Mouse (Mus musculus) forebrain, embryonic 10.5 days (tissue): Measurements from ENCODE around the gene Bbs5. TPM values are rescaled to one million over a fixed set of nuclear protein-coding genes. Genes with fewer than 3 reads are reported as not detected.

Experiments
- DNase-seq: peaks from one replicate; pipeline ENCODE4 v3.0.0-alpha.2; 2017; ENCODE audit warnings: low spot score; ENCODE audit errors: extremely low spot score
- H3K27ac ChIP-seq: fragments of 300-500 bp; sonication (generic); 2 replicates; pipeline ENCODE4 v1.5.1; 2016; ENCODE audit warnings: mild to moderate bottlenecking
- H3K27me3 ChIP-seq: fragments of 300-500 bp; sonication (generic); 2 replicates; pipeline ENCODE4 v1.6.1; 2016; ENCODE audit warnings: mild to moderate bottlenecking; ENCODE audit not compliant: poor library complexity, severe bottlenecking
- H3K36me3 ChIP-seq: fragments of 300-500 bp; sonication (generic); replicated peaks from 2 replicates; pipeline ENCODE4 v1.6.1; 2016; ENCODE audit warnings: mild to moderate bottlenecking, moderate library complexity
- H3K4me1 ChIP-seq: fragments of 300-500 bp; sonication (generic); 2 replicates; pipeline ENCODE4 v1.6.1; 2016
- H3K4me3 ChIP-seq: fragments of 300-500 bp; sonication (generic); 2 replicates; pipeline ENCODE4 v1.5.1; 2016; ENCODE audit warnings: mild to moderate bottlenecking, moderate library complexity
- H3K9me3 ChIP-seq: fragments of 300-500 bp; sonication (generic); 2 replicates; pipeline ENCODE4 v1.6.1; 2016; ENCODE audit warnings: mild to moderate bottlenecking, moderate library complexity
- WGBS: fragments of 180-500 bp; shearing (Covaris S2); methylation state at CpG from one replicate; pipeline ENCODE4 v1.1.7; 2016; 5-methylcytosine and 5-hydroxymethylcytosine counted together
- polyA plus RNA-seq: library from polyadenylated mRNA; unstranded; fragments of >200 nt; fragmentation: Nextera tagmentation; extraction: Ambion mirVana; gene quantifications from 2 replicates; pipeline ENCODE4 v1.2.1, GENCODE M21; 2016

The Bbs5 gene
- polyA plus RNA-seq, result 14.5 and 15.6 TPM in 2 replicates

DNA sequence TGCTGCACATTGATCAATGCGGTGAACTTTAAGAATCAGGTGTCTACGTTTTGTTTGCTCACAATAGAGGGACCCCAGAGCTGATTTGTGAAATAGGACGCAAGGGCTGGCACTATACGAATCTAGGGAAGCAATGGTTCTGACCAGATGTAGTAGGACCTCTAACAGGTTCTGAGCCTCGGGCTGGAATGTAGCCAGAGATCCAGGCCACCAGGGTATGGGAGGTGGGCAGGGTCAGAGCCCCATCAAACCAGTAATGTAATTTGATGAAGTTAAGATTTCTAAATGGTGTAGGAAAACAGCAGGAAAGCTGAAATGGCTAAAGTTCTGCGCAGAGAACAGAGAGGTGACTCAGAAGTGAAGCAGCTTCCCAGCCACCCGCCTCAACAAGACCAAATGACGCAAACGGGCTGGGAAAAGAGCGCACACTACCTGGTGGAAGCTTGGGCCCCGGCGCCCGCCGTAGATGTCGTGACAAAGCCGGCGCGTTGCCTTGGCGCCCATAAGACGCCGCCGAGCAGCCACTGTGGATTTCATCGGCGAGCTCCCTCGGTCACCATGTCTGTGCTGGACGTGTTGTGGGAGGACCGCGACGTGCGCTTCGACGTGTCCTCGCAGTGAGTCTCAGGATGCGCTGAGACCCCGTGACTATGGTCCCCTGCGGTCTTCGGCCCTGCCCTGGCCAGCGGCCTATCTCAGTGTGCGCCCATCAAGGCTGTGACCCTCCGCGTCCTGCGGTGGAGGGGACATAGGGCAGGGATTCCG, at the start of gene Bbs5:
TSS of gene Bbs5 (plus strand) at position 446 of the 765 bp plus-strand sequence.
- H3K9me3 ChIP-seq, result no peaks in the 10 kb centered on the region
- peak within 1 kb of the TSS; percentile 80 for H3K27ac ChIP-seq
- peaks cover 15% of the 10 kb centered on the region for H3K4me1 ChIP-seq
- H3K27me3 ChIP-seq, result no peaks in the 10 kb centered on the region
- DNase-seq, result peak; percentile 89
- H3K4me3 ChIP-seq, result peak within 1 kb of the TSS; percentile 93
- H3K36me3 ChIP-seq, result no peaks in the 10 kb centered on the region
- 3% methylated on average over 43 of the region's 43 CpGs for WGBS

DNA sequence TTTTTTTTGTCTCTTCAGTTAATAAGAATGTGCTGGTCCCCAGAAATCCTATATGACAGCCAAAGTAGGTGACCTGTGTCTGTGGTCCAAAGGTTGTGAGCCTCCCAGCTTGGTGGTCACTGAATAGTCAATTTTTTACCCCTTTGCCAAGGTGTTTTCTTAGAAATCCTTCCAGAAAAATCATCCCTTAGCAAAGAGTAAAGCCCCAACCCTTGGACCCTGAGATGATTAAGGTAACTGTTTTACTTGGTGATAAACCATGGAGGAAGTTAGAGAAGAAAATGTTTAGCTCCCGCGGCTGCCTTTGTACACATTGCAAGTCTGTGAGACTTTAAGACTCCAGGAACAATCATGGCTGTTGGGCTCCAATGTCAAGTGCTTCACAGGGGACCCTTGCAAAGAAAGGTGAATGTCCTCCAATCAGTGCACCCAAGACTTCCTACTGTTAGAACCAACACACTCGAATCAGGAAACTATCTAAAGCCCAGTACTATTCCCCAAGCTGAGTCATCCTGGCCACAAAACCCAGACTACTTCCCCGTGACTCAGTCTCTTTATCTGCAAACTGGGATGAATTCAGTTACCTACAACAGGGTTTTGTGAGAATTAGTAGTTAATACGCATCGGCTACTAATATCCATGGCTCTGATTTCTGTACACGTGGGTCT, 43.1 kb upstream of the Bbs5 start:
- H3K36me3 ChIP-seq, result no peaks in the 10 kb centered on the region
- H3K4me3 ChIP-seq, result no peak overlapping the region
- no peaks in the 10 kb centered on the region for H3K4me1 ChIP-seq
- 93% methylated on average over 7 of the region's 7 CpGs for WGBS
- H3K27me3 ChIP-seq, result no peaks in the 10 kb centered on the region
- DNase-seq, result no peak
- H3K9me3 ChIP-seq, result no peaks in the 10 kb centered on the region
- no peak overlapping the region for H3K27ac ChIP-seq

- WGBS, result 94% methylated on average over 3 of the region's 3 CpGs
- no peaks in the 10 kb centered on the region; the same call in 1 of the 2 replicates for H3K27me3 ChIP-seq
- no peak for DNase-seq
- no peak overlapping the region for H3K4me3 ChIP-seq
- no peaks in the 10 kb centered on the region for H3K36me3 ChIP-seq
- no peaks in the 10 kb centered on the region for H3K4me1 ChIP-seq
- H3K27ac ChIP-seq, result no peak overlapping the region
- no peaks in the 10 kb centered on the region for H3K9me3 ChIP-seq
Measured at GRCm38 (mm10) chr2:69606621-69607020, 40.4 kb upstream of the Bbs5 start.

- DNase-seq, result peak; percentile 27
- Histone ChIP-seq H3K9me3 (no peaks in the 10 kb centered on the region), H3K27ac (no peak overlapping the region), H3K4me3 (peak overlapping the region; percentile 10; the same call in 1 of the 2 replicates), H3K4me1 (peaks cover 12% of the 10 kb centered on the region), H3K36me3 (no peaks in the 10 kb centered on the region), H3K27me3 (peaks cover 11% of the 10 kb centered on the region; the same call in 1 of the 2 replicates)
- 10% methylated on average over 10 of the region's 10 CpGs for WGBS
Measured at GRCm38 (mm10) chr2:69612237-69612636, 34.7 kb upstream of the Bbs5 start.

DNA sequence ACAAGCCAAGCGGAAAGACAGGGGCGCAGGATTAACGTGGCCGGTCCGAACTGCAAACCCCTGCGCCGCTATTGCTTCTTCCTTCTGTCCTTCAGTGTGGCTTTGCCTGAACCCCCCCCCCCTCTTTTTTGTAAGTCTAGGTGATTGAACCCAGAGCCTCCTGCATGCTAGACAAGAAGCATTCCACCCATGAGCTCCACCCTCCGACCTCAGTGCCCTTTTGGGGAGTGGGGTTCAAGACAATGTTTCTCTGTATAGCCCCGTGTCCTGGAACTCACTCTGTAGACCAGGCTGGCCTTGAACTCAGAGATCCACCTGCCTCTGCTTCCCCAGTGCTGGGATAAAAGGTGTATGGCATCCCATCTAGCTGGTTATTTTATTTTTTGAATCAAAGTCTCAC, 34.3 kb upstream of the Bbs5 start:
- Histone ChIP-seq H3K4me1 (peaks cover 12% of the 10 kb centered on the region), H3K4me3 (no peak overlapping the region), H3K36me3 (no peaks in the 10 kb centered on the region), H3K9me3 (no peaks in the 10 kb centered on the region), H3K27me3 (peaks cover 11% of the 10 kb centered on the region; the same call in 1 of the 2 replicates), H3K27ac (no peak overlapping the region)
- no peak for DNase-seq
- 37% methylated on average over 9 of the region's 9 CpGs for WGBS

GRCm38 (mm10) chr2:69613237-69613636, 33.7 kb upstream of the Bbs5 start:
- DNase-seq, result peak; percentile 18
- Histone ChIP-seq H3K4me1 (peaks cover 12% of the 10 kb centered on the region), H3K4me3 (no peak overlapping the region), H3K27me3 (peaks cover 11% of the 10 kb centered on the region; the same call in 1 of the 2 replicates), H3K36me3 (no peaks in the 10 kb centered on the region), H3K27ac (no peak overlapping the region), H3K9me3 (no peaks in the 10 kb centered on the region)
- 82% methylated on average over 4 of the region's 4 CpGs for whole genome bisulfite sequencing

GRCm38 (mm10) chr2:69618336-69618735, 28.6 kb upstream of the Bbs5 start:
- Histone ChIP-seq H3K27me3 (no peaks in the 10 kb centered on the region), H3K9me3 (no peaks in the 10 kb centered on the region), H3K4me3 (no peak overlapping the region), H3K27ac (no peak overlapping the region), H3K4me1 (no peaks in the 10 kb centered on the region), H3K36me3 (no peaks in the 10 kb centered on the region)
- no peak for DNase-seq

- H3K9me3 ChIP-seq, result no peaks in the 10 kb centered on the region
- H3K4me1 ChIP-seq, result no peaks in the 10 kb centered on the region
- H3K36me3 ChIP-seq, result no peaks in the 10 kb centered on the region
- no peak for DNase-seq
- H3K27me3 ChIP-seq, result no peaks in the 10 kb centered on the region
- H3K4me3 ChIP-seq, result no peak overlapping the region
- H3K27ac ChIP-seq, result no peak overlapping the region
Measured at GRCm38 (mm10) chr2:69619286-69619685, 27.7 kb upstream of the Bbs5 start.

GRCm38 (mm10) chr2:69629215-69629614, 17.8 kb upstream of the Bbs5 start:
- no peak overlapping the region for H3K27ac ChIP-seq
- H3K27me3 ChIP-seq, result no peaks in the 10 kb centered on the region
- 87% methylated on average over 17 of the region's 17 CpGs for WGBS
- no peaks in the 10 kb centered on the region for H3K36me3 ChIP-seq
- no peaks in the 10 kb centered on the region for H3K4me1 ChIP-seq
- no peak overlapping the region for H3K4me3 ChIP-seq
- peaks cover 2% of the 10 kb centered on the region; the same call in 1 of the 2 replicates for H3K9me3 ChIP-seq
- no peak for DNase-seq

DNA sequence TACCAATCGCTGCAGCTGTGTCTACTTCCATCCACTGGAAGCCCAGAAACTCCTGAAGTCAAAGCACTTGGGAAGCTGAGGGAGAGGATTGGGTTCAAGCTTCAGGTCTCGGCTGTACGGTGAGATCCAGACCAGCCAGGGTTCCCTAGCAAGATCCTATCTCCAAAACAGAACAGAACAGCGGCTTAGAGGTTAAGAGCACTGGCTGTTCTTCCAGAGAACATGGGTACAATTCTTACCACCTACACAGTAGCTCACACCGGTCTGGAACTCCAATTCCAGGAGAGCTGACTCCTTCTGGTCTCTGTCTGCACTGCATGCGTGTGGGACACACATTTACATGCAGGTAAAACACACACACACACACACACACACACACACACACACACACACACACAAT, 17.1 kb upstream of the Bbs5 start:
- Histone ChIP-seq H3K27me3 (no peaks in the 10 kb centered on the region), H3K36me3 (no peaks in the 10 kb centered on the region), H3K9me3 (peaks cover 2% of the 10 kb centered on the region; the same call in 1 of the 2 replicates), H3K4me1 (no peaks in the 10 kb centered on the region), H3K4me3 (no peak overlapping the region), H3K27ac (no peak overlapping the region)
- 88% methylated on average over 6 of the region's 6 CpGs for WGBS
- no peak for DNase-seq

- H3K27me3 ChIP-seq, result no peaks in the 10 kb centered on the region
- peaks cover 2% of the 10 kb centered on the region; the same call in 1 of the 2 replicates for H3K9me3 ChIP-seq
- WGBS, result 90% methylated on average over 5 of the region's 5 CpGs
- no peak overlapping the region for H3K27ac ChIP-seq
- H3K4me3 ChIP-seq, result no peak overlapping the region
- peaks cover 3% of the 10 kb centered on the region; the same call in 1 of the 2 replicates for H3K4me1 ChIP-seq
- DNase-seq, result no peak
- H3K36me3 ChIP-seq, result no peaks in the 10 kb centered on the region
Measured at GRCm38 (mm10) chr2:69630792-69631191, 16.2 kb upstream of the Bbs5 start.

DNA sequence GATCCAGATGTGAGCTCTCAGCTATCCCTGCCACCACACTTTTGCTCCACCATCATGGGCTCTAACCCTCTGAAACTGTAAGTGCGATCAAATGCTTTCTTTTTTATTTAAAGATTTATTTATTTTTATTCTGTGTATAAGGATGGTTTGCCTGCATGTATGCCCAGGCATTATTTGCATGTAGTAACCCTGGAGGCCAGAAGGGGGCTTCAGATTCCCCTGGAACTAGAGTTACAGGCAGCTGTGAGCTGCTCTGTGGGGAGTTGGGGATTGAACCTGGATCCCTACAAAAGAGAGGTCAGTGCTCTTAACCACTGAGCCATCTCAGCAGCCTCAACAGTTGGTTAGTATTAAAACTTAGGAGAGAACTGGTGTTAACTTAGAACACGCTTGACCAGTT, 15.5 kb upstream of the Bbs5 start:
- peaks cover 2% of the 10 kb centered on the region; the same call in 1 of the 2 replicates for H3K9me3 ChIP-seq
- no peak overlapping the region for H3K4me3 ChIP-seq
- 88% methylated on average over 2 of the region's 2 CpGs for WGBS
- no peaks in the 10 kb centered on the region for H3K36me3 ChIP-seq
- H3K27me3 ChIP-seq, result no peaks in the 10 kb centered on the region
- H3K4me1 ChIP-seq, result peaks cover 3% of the 10 kb centered on the region; the same call in 1 of the 2 replicates
- H3K27ac ChIP-seq, result no peak overlapping the region
- no peak for DNase-seq
